Mouse (Mus musculus) limb, embryonic 14.5 days (tissue): ENCODE data around the gene Bok. TPM values are rescaled to one million over a fixed set of nuclear protein-coding genes. Genes with fewer than 3 reads are reported as not detected.

Experiments
- ATAC-seq: fragments of 200-750 bp; cut with Nextera tagmentation; 2 replicates; pipeline ENCODE4 v1.8.0; 2017; ENCODE audit warnings: low read depth, moderate number of reproducible peaks, moderate TSS enrichment; ENCODE audit not compliant: low FRiP score
- DNase-seq: peaks from one replicate; pipeline ENCODE4 v3.0.0-alpha.2; 2015; ENCODE audit warnings: low spot score
- H3K27ac ChIP-seq: fragments of 300-500 bp; sonication (generic); replicated peaks from 2 replicates; pipeline ENCODE4 v1.5.1; 2014; ENCODE audit warnings: low read depth, mild to moderate bottlenecking, low read length, moderate library complexity, mixed read lengths
- H3K27me3 ChIP-seq: fragments of 300-500 bp; sonication (generic); 2 replicates; pipeline ENCODE4 v1.6.1; 2014; ENCODE audit warnings: low read length, mixed read lengths; ENCODE audit not compliant: control insufficient read depth, insufficient read depth
- H3K36me3 ChIP-seq: fragments of 300-500 bp; sonication (generic); 2 replicates; pipeline ENCODE4 v1.6.1; 2014; ENCODE audit warnings: mild to moderate bottlenecking, low read length, moderate library complexity, mixed read lengths; ENCODE audit not compliant: control insufficient read depth, insufficient read depth
- H3K4me1 ChIP-seq: fragments of 300-500 bp; sonication (generic); 2 replicates; pipeline ENCODE4 v1.6.1; 2014; ENCODE audit warnings: antibody characterized with exemption, low read length, mixed read lengths; ENCODE audit not compliant: control insufficient read depth, insufficient read depth
- H3K4me2 ChIP-seq: fragments of 300-500 bp; sonication (generic); replicated peaks from 2 replicates; pipeline ENCODE4 v1.6.1; 2014; ENCODE audit warnings: low read depth, mild to moderate bottlenecking, low read length, moderate library complexity; ENCODE audit not compliant: severe bottlenecking
- H3K4me3 ChIP-seq: fragments of 300-500 bp; sonication (generic); replicated peaks from 2 replicates; pipeline ENCODE4 v1.5.1; 2014; ENCODE audit warnings: low read length
- H3K9ac ChIP-seq: fragments of 300-500 bp; sonication (generic); 2 replicates; pipeline ENCODE4 v1.6.1; 2014; ENCODE audit warnings: mild to moderate bottlenecking, low read depth, low read length, moderate library complexity; ENCODE audit not compliant: severe bottlenecking
- H3K9me3 ChIP-seq: fragments of 300-500 bp; sonication (generic); 2 replicates; pipeline ENCODE4 v1.6.1; 2016; ENCODE audit warnings: low read length; ENCODE audit not compliant: control insufficient read depth
- POLR2A ChIP-seq: fragments of 200-500 bp; IDR thresholded peaks from 2 replicates; pipeline ENCODE4 v1.8.0; 2012; ENCODE audit warnings: inconsistent platforms, mild to moderate bottlenecking, moderate library complexity, borderline replicate concordance; ENCODE audit not compliant: insufficient read depth, insufficient read length; ENCODE audit errors: extremely low read depth
- WGBS: fragments of 180-500 bp; shearing (Covaris S2); extraction: QIAGEN DNeasy Blood & Tissue Kit; methylation state at CpG from one replicate; pipeline ENCODE4 v1.1.7; 2014; 5-methylcytosine and 5-hydroxymethylcytosine counted together
- polyA plus RNA-seq, 2 experiments: library from polyadenylated mRNA; depleted of rRNA in 1 of 2; stranded (reverse) in 1 of 2; unstranded in 1 of 2; fragments of >200 nt; fragmentation: Nextera tagmentation in 1 of 2; extraction: Ambion mirVana in 1 of 2; gene quantifications; 2 replicates each; pipeline versions ENCODE4 v1.2.1 to v1.2.3; 2012 to 2014

Gene Bok
- polyA plus RNA-seq, 2 experiments, result 19.2 to 34.9 TPM

DNA sequence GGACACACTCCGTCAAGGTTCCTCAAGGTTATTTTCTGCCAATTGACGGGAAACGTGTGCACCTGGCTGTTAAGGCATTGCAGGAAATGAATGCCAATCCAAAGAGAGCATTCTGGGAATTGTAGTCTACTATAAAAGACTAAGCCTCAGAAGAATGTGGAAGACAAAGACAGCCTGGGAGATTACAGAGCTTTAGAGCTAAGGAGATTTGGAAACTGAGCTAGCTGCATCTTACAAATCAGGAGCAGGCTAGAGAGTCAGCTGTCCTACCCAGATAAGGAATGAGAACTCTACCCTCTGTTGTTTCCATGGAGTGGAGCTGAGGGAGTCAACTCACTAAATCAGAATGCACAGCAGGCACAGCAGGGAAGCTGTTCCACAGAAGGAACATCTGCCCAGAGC, 46.4 kb downstream of the Bok start:
- ATAC-seq (no peak), DNase-seq (no peak)
- Histone ChIP-seq H3K27ac (no peak overlapping the region), H3K4me2 (no peak overlapping the region), H3K9me3 (no peaks in the 10 kb centered on the region), H3K36me3 (no peaks in the 10 kb centered on the region), H3K4me3 (no peak overlapping the region), H3K9ac (no peak overlapping the region), H3K27me3 (no peaks in the 10 kb centered on the region), H3K4me1 (0 out of 2 replicates have a peak, but pooled peaks cover 2% of the 10 kb centered on the region)
- WGBS, result 22% methylated on average over 3 of the region's 3 CpGs
- TF ChIP-seq POLR2A, result no peak

- 0 out of 2 replicates have a peak, but pooled peaks cover 4% of the 10 kb centered on the region for H3K36me3 ChIP-seq
- H3K4me1 ChIP-seq, result 0 out of 2 replicates have a peak, but pooled peaks cover 2% of the 10 kb centered on the region
- no peak overlapping the region for H3K27ac ChIP-seq
- DNase-seq (no peak), ATAC-seq (no peak)
- H3K4me2 ChIP-seq, result no peak overlapping the region
- no peak for TF ChIP-seq POLR2A
- H3K27me3 ChIP-seq, result no peaks in the 10 kb centered on the region
- no peaks in the 10 kb centered on the region for H3K9me3 ChIP-seq
- H3K4me3 ChIP-seq, result no peak overlapping the region
- H3K9ac ChIP-seq, result no peak overlapping the region
- 86% methylated on average over 3 of the region's 3 CpGs for WGBS
These were observed 50.4 kb downstream of the Bok start for GRCm38 (mm10) chr1:93735859-93736258.

DNA sequence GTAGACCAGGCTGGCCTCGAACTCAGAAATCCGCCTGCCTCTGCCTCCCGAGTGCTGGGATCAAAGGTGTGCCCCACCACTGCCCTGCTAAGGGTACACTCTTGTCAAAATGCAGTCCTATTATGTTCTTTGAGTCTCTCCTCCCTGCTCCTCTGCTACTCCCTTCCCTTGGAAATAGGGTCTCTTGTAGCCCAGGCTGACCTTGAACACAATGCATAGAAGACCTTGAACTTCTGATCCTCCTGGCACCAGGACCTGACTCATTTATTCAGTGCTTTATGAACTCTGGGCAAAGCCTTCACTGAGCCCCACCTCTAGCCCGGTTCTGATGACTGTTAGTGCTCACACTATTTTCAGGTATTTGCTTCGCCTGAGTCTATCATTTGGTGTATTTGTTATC, 52.3 kb downstream of the Bok start:
- 94% methylated on average over 5 of the region's 5 CpGs for WGBS
- no peak for DNase-seq

GRCm38 (mm10) chr1:93740671-93741070, 55.2 kb downstream of the Bok start:
- no peak overlapping the region for H3K27ac ChIP-seq
- DNase-seq (no peak), ATAC-seq (no peak)
- H3K4me2 ChIP-seq, result no peak overlapping the region
- no peak overlapping the region for H3K4me3 ChIP-seq
- peaks cover 16% of the 10 kb centered on the region; the same call in 1 of the 2 replicates for H3K36me3 ChIP-seq
- no peak for TF ChIP-seq POLR2A
- no peak overlapping the region for H3K9ac ChIP-seq
- H3K27me3 ChIP-seq, result no peaks in the 10 kb centered on the region
- 89% methylated on average over 2 of the region's 2 CpGs for WGBS
- no peaks in the 10 kb centered on the region for H3K4me1 ChIP-seq
- no peaks in the 10 kb centered on the region for H3K9me3 ChIP-seq

More for the DNA sequence above, 52.3 kb downstream of the Bok start:
- Histone ChIP-seq H3K9me3 (no peaks in the 10 kb centered on the region), H3K27ac (no peak overlapping the region), H3K4me1 (no peaks in the 10 kb centered on the region), H3K9ac (no peak overlapping the region), H3K4me3 (no peak overlapping the region), H3K4me2 (no peak overlapping the region), H3K36me3 (0 out of 2 replicates have a peak, but pooled peaks cover 6% of the 10 kb centered on the region), H3K27me3 (no peaks in the 10 kb centered on the region)
- no peak for ATAC-seq
- TF ChIP-seq POLR2A, result no peak

- ATAC-seq, result no peak
- 94% methylated on average over 4 of the region's 4 CpGs for WGBS
These were observed 56.5 kb downstream of the Bok start for GRCm38 (mm10) chr1:93741987-93742386.

GRCm38 (mm10) chr1:93742910-93743309, 57.5 kb downstream of the Bok start:
- Histone ChIP-seq H3K36me3 (peaks cover 20% of the 10 kb centered on the region; the same call in 1 of the 2 replicates), H3K27ac (no peak overlapping the region), H3K27me3 (no peaks in the 10 kb centered on the region), H3K4me2 (no peak overlapping the region), H3K9ac (no peak overlapping the region), H3K9me3 (no peaks in the 10 kb centered on the region), H3K4me1 (no peaks in the 10 kb centered on the region), H3K4me3 (no peak overlapping the region)
- DNase-seq (no peak), ATAC-seq (no peak)
- no peak for TF ChIP-seq POLR2A

More at GRCm38 (mm10) chr1:93741987-93742386, 56.5 kb downstream of the Bok start:
- Histone ChIP-seq H3K9ac (no peak overlapping the region), H3K4me1 (no peaks in the 10 kb centered on the region), H3K27me3 (no peaks in the 10 kb centered on the region), H3K4me3 (no peak overlapping the region), H3K4me2 (no peak overlapping the region), H3K27ac (no peak overlapping the region), H3K36me3 (peaks cover 16% of the 10 kb centered on the region; the same call in 1 of the 2 replicates), H3K9me3 (no peaks in the 10 kb centered on the region)
- no peak for TF ChIP-seq POLR2A
- DNase-seq, result no peak

Other genes starting within 250 kb of the Bok start
- 169 and 196 TPM in 2 replicates for gene Hdlbp, start 206.8 kb upstream of the Bok start, polyA plus RNA-seq (2012; rRNA removed)
- 163 and 180 TPM in 2 replicates for gene Hdlbp, start 206.8 kb upstream of the Bok start, polyA plus RNA-seq (2014; fragmentation: Nextera tagmentation; extraction: Ambion mirVana)
- 8.7 and 9.3 TPM in 2 replicates for gene Farp2, start 173.6 kb upstream of the Bok start, polyA plus RNA-seq (2012; rRNA removed)
- 7.5 and 9.2 TPM in 2 replicates for gene Farp2, start 173.6 kb upstream of the Bok start, polyA plus RNA-seq (2014; fragmentation: Nextera tagmentation; extraction: Ambion mirVana)
- gene Stk25, start 27.0 kb upstream of the Bok start, polyA plus RNA-seq (2012; rRNA removed), result 248 and 275 TPM in 2 replicates
- 204 and 217 TPM in 2 replicates for gene Stk25, start 27.0 kb upstream of the Bok start, polyA plus RNA-seq (2014; fragmentation: Nextera tagmentation; extraction: Ambion mirVana)
- 59.1 and 77.8 TPM in 2 replicates for gene Atg4b, start 65.8 kb downstream of the Bok start, polyA plus RNA-seq (2012; rRNA removed)
- 81.8 and 94.0 TPM in 2 replicates for gene Atg4b, start 65.8 kb downstream of the Bok start, polyA plus RNA-seq (2014; fragmentation: Nextera tagmentation; extraction: Ambion mirVana)
- 59.4 and 62.6 TPM in 2 replicates for gene Thap4, start 69.2 kb downstream of the Bok start, polyA plus RNA-seq (2012; rRNA removed)
- gene Thap4, start 69.2 kb downstream of the Bok start, polyA plus RNA-seq (2014; fragmentation: Nextera tagmentation; extraction: Ambion mirVana), result 52.3 and 53.3 TPM in 2 replicates
- gene Dtymk, start 116.3 kb downstream of the Bok start, polyA plus RNA-seq (2012; rRNA removed), result 279 and 285 TPM in 2 replicates
- 234 and 246 TPM in 2 replicates for gene Dtymk, start 116.3 kb downstream of the Bok start, polyA plus RNA-seq (2014; fragmentation: Nextera tagmentation; extraction: Ambion mirVana)
- gene Ing5, start 118.3 kb downstream of the Bok start, polyA plus RNA-seq (2012; rRNA removed), result 14.1 and 15.1 TPM in 2 replicates
- gene Ing5, start 118.3 kb downstream of the Bok start, polyA plus RNA-seq (2014; fragmentation: Nextera tagmentation; extraction: Ambion mirVana), result 9.9 and 11.7 TPM in 2 replicates
- gene D2hgdh, start 139.2 kb downstream of the Bok start, polyA plus RNA-seq (2012; rRNA removed), result 25.1 and 34.0 TPM in 2 replicates
- gene D2hgdh, start 139.2 kb downstream of the Bok start, polyA plus RNA-seq (2014; fragmentation: Nextera tagmentation; extraction: Ambion mirVana), result 11.2 and 13.2 TPM in 2 replicates
- 0.23 and 0.54 TPM in 2 replicates for gene Gal3st2, start 175.6 kb downstream of the Bok start, polyA plus RNA-seq (2012; rRNA removed)
- 0.08 TPM in 1 of 2 replicates, not detected in the other for gene Gal3st2, start 175.6 kb downstream of the Bok start, polyA plus RNA-seq (2014; fragmentation: Nextera tagmentation; extraction: Ambion mirVana)
- gene Gal3st2b, start 232.7 kb downstream of the Bok start, polyA plus RNA-seq (2012; rRNA removed), result 0.18 and 0.50 TPM in 2 replicates
- gene Gal3st2b, start 232.7 kb downstream of the Bok start, polyA plus RNA-seq (2014; fragmentation: Nextera tagmentation; extraction: Ambion mirVana), result 0.14 TPM in 1 of 2 replicates, not detected in the other